Mouse (Mus musculus): Measurements from ENCODE around the gene Hspb8.

DNA sequence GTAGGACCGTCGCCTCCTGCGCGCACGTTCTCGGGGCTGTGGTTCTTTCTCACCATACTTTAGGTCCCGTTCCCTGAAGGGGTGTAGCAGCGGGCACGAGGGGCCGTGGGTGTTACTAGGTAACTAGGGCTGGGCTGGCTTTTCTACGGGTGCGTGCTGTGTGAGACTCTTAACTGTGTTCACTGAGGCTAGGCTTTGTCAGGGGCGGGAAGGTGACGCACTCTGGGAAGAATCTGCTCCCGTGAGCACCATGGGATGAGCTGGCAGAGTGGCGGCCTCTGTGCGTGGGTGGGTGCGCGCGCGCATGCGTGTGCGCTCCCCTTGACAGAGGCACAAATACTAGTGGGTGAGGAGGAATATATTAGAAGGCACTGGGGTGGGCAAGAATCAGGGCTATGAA, 23.9 kb upstream of the Hspb8 start:
- no peak for TF ChIP-seq CTCF (IDR thresholded peaks at IDR 0.05; ENCODE audit: low read depth)
- no peak for TF ChIP-seq EP300 (IDR thresholded peaks at IDR 0.05; ENCODE audit: low read depth)

Data from liver, embryonic 14.5 days (tissue).